Mouse (Mus musculus) embryo, embryonic 11.5 days (tissue): ENCODE data around the gene Sema6d.

ENCODE experiments used
- DNase-seq: peaks from one replicate; pipeline ENCODE4 v3.0.0-alpha.2; 2012; ENCODE audit warnings: low read depth, low spot score

Gene Sema6d

DNA sequence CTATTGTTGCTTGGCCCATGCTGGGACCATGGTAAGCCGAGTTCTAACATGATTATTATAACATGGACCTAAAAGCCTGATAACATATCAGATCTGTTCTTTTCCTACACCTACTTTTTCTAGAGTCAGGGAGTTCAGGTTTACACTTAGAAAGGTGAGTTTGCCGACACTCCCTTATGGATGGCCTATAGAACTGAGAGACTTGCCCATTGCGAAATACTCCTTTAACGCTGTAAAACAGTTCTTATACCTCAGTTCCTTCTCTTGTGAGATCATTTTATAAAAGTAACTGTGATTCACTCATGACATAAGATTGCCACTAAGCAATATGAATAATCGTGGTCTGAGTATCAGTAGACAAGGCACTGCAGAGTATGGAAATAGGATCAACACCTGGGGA is 307.5 kb downstream of the Sema6d start:
- no peak for DNase-seq

DNA sequence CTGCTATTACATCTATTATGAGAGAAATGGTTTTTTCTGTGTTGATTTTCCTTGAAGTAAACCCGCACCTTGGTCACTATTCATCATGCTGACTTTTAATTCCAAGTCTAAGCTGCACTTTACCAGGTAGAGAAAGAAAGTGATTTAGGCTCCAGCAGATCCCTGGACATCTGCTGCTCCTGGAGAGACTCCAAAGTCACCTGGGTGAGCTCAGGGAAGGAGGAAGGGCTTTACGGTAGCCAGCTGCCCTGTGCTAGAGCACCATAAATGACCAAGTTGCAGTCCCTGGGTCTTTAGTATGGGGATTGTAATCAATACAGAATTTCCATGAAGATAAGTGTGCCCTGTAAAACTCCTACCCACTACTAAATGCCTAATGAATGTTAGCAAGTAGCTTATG is 309.8 kb downstream of the Sema6d start:
- no peak for DNase-seq

GRCm38 (mm10) chr2:124401727-124402380 is 312.1 kb downstream of the Sema6d start:
- DNase-seq: no peak

GRCm38 (mm10) chr2:124403571-124403970 is 313.8 kb downstream of the Sema6d start:
- DNase-seq: no peak

- DNase-seq: no peak
Measured at GRCm38 (mm10) chr2:124403981-124404380, 314.2 kb downstream of the Sema6d start.

DNA sequence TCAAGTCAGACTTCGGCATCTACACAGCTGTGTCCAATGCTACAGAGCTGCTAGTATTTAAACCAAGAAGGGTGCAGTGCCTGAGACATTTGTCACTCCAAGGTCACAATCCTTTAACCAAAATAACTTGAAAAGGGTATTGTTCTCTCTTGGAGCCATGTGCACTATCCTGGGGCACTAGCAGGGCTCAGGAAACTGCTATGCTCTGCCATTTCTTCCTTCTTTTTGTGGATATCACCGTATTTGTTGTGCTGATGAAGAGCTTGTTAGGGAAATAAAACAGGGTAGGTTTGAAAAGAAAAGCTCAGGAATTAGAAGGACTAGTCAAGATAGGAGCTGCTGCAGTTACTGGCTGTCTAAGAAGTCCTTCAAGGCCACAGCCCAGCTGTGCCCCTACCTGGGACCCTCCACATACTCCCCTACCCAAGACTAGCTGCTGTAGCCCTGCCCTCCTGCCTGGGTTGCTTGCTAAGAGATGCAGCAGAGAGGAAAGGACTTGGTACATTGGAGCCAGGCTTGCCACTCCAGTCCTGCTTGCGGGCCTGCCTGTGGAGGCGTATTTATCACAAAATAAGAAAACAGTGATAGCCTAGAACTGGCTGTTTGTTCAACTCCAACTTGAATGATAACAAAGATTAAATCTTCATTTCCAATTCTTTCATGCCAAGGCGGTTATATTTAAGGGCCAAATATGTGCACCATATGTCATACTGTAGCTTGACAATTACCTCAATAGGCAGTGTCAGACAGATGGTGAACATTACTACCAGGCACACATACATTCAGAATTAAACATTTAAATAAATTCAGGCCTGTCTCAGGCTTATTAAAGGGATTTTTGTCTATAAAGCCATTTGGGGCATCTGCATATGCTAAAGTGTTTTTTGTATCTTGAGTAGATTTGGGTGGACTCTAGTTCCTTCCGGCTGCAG is 315.1 kb downstream of the Sema6d start:
- no peak for DNase-seq

DNA sequence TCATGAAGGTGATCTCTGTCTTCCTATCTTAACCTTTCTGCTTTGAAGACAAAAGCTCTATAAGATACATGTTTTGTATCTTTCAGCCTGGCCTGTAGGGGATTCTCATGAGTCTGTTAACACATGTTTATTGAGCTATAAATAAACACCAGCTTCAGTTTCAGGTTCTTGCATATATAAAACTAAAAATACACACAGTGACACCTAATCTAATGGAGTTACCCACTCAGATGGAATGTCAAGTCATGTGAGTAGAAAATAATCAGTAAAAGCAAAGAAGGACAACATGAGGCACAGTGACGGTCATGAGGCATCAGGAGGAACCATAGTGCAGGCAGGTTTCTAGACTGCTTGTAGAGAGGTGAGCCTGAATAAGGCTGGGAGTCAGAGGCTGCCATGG is 319.2 kb downstream of the Sema6d start:
- no peak for DNase-seq

DNA sequence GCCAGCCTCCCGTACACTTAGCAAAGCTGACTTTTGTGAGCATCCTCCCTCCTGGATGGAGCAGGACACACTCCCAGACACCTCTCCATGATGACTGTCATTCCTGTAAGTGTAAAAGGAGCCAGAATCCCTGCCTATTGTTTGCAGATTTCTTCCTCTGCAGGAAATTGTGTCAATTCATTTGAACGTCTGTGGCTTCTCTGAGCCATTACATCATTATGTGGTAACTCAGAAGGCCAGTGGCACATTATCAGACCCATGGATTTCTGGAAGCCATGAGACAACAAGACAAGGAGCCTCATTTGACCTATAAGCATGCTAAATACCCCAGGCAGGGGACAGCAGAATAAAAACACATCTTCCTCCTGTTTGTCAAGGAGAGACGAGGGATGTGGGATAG is 327.0 kb downstream of the Sema6d start:
- no peak for DNase-seq

DNA sequence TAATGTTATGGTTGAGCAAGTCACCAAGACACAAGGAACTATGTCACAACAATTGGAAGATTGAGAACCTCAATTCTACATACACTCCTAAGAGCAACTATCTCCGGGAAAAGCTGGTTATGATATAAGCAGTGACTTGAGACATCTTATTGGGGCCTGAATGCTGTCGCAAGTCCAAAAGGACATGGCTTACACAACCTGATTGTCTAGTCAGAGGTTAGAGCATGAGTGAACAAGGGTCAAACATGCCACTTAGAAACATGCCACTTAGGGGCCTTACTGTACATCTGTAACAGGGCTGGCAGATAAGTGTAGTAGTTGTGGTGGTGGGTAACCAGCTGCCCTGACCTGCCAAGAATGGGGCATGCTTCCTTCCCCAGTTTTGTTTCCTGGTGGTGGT is 328.6 kb downstream of the Sema6d start:
- DNase-seq: no peak

GRCm38 (mm10) chr2:124420170-124420825 is 330.5 kb downstream of the Sema6d start:
- no peak for DNase-seq

GRCm38 (mm10) chr2:124429744-124430143 is 340.0 kb downstream of the Sema6d start:
- no peak for DNase-seq

GRCm38 (mm10) chr2:124430708-124431107 is 340.9 kb downstream of the Sema6d start:
- DNase-seq: no peak

DNA sequence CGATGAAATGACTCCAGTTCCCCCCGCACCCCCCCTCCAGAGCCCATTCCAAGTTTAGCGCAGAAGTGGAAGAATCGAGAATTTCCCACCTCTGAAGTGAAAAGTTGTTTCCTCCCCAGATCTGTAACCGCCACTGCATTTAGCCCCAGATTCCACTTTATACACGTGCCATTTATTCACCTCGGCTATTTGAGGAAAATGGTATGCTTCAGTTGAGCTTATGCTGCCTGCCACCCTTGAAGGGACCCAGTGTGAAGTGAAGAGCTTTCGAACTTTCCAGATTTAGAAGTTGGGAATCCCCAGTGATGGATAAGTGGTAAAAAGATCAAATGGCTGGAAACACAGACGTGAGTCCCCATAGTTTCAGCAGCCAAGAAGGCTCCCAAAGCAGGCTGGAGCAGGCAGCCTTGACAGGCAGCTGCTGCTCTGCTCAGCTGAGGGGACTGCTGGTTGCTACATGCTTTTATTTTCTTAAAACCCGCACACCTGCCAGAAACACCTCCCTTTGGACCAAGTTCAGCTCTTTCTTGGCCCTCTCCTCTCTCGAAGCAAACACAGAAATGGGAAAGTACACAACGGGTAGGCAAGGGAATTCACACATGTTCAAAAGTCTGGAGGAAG is 345.7 kb downstream of the Sema6d start:
- DNase-seq: no peak

GRCm38 (mm10) chr2:124436704-124437103 is 346.9 kb downstream of the Sema6d start:
- no peak for DNase-seq

GRCm38 (mm10) chr2:124444199-124444598 is 354.4 kb downstream of the Sema6d start:
- DNase-seq: no peak

DNA sequence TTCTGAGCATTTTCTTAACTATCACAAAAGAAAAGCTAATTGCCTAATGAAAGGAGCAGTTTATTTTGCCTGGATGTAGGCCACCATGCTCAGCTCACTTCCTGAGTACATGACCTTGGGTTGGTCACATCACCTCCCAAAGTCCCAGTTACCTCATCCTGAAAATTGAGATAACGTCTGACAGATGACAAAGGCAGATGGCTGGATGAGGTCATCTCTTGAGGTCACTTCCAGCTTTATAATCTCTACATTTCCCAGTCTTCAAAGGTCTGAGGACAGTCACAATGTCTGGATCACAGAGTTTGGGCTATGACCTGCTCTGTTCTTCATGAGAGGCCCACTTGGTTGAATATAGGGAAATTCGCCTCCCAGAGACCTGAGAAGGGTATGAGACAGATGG is 366.1 kb downstream of the Sema6d start:
- no peak for DNase-seq

GRCm38 (mm10) chr2:124456999-124457398 is 367.2 kb downstream of the Sema6d start:
- no peak for DNase-seq

- no peak for DNase-seq
Measured at GRCm38 (mm10) chr2:124458028-124458427, 368.3 kb downstream of the Sema6d start.

DNA sequence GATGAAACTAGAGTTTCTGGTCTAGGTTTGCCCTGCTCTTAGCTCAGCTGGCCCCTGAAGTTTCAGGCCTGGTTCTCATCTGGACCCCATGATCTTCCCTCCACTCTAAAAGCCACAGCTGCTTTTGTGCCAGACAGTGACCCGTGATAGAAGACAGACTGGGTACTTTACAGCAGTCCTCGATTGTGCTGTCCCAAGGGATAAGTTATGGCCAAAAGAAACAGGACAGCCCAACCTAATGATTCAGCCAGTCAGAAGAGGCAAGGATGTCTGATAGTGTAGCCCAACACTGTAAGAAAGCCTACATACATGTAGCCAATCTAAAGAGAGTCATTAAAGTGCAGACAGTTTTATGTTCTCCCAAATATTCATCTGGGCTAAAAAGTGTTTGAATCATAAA is 371.2 kb downstream of the Sema6d start:
- no peak for DNase-seq

GRCm38 (mm10) chr2:124461378-124461851 is 371.6 kb downstream of the Sema6d start:
- DNase-seq: no peak

- no peak for DNase-seq
Measured at GRCm38 (mm10) chr2:124465004-124465946, 375.5 kb downstream of the Sema6d start.
